Mouse (Mus musculus): ENCODE results near the gene Tcf21.

DNA sequence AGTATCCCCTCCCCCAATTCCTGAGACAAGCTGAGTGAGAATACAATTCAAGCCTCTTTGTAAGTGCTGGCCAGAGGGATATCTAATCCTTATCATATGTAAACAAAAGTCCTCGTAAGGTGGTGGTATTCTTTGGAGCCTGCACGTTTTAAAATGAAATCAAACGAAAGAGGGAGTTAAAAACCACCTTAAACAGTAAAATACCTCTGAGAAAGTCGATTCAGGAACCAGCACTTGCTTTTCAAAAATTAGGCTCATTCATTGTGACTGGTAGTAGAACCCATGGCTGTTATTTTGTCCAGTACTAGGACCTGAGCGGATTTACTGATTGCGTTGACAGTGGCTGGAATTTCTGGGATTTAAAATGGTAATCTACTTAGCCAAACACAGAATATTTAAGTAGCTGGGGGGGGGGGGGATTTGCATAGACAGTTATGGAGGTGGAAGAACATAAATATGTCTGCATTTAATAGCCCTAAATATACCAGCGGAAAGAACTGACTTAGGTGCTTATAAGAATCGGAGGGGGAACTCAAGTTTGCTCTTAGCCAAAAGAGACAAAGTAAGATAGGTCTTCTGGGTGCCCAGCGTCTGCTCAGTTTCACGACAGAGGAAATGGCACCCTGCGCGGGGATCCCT is 1.3 kb downstream of the Tcf21 start:
- TF ChIP-seq EP300 (IDR thresholded peaks at IDR 0.05) = no peak
- TF ChIP-seq CTCF (IDR thresholded peaks at IDR 0.05) = no peak
